Mouse (Mus musculus): Measurements from ENCODE around the gene Cbx7. TPM values are rescaled to one million over a fixed set of nuclear protein-coding genes. Genes with fewer than 3 reads are reported as not detected.
"Not testable (repeated sequence)": the region's sequence is repeated elsewhere in the genome, so short reads cannot be mapped to it uniquely, and the experiment has no call there.

The Cbx7 gene
- total and polyA plus RNA-seq, 3 experiments = 2.9 to 11.1 TPM; not detected in 1

GRCm38 (mm10) chr15:79903963-79904362, 67.0 kb downstream of the Cbx7 start:
- peaks cover 2 to 6% of the 10 kb centered on the region in 2 experiments; a peak in 3 of 4 replicates for H3K36me3 ChIP-seq (ENCODE audit: control insufficient read depth in 1 of 2, insufficient read depth in 2 of 2, low read length in 2 of 2)
- H3K9me3 ChIP-seq (replicated peaks; ENCODE audit: insufficient read depth, low read length) = no peaks in the 10 kb centered on the region
- no peaks in the 10 kb centered on the region for H3K27me3 ChIP-seq (ENCODE audit: control insufficient read depth in 1 of 2, insufficient read depth in 2 of 2, low read length in 2 of 2)
- TF ChIP-seq JUND (IDR thresholded peaks at IDR 0.05; ENCODE audit: low read depth, low read length) (no peak), ZMIZ1 (IDR thresholded peaks at IDR 0.05; ENCODE audit: low read depth, low read length) (no peak), POLR2A (IDR thresholded peaks at IDR 0.05; ENCODE audit: control insufficient read depth in 1 of 2, insufficient read depth in 1 of 2, low read depth in 1 of 2, low read length in 2 of 2, poor library complexity in 1 of 2) (no peak), CTCF (IDR thresholded peaks at IDR 0.05 in 2 of 3, conservative IDR thresholded peaks at IDR 0.05 in 1 of 3; ENCODE audit: control insufficient read depth in 1 of 3, insufficient read depth in 1 of 3, low read depth in 2 of 3, low read length in 3 of 3, poor library complexity in 1 of 3, severe bottlenecking in 1 of 3) (no peak), KAT2A (conservative IDR thresholded peaks at IDR 0.05; ENCODE audit: low read depth, low read length) (no peak), TBP (IDR thresholded peaks at IDR 0.05; ENCODE audit: low read depth, low read length) (no peak), POLR2AphosphoS2 (IDR thresholded peaks at IDR 0.05; ENCODE audit: low read length) (no peak), CHD1 (IDR thresholded peaks at IDR 0.05; ENCODE audit: low read depth, low read length) (no peak), MXI1 (IDR thresholded peaks at IDR 0.05; ENCODE audit: low read depth, low read length) (no peak), SIN3A (IDR thresholded peaks at IDR 0.05; ENCODE audit: low read length) (no peak), ZC3H11A (IDR thresholded peaks at IDR 0.05; ENCODE audit: low read depth, low read length) (no peak), TAL1 (IDR thresholded peaks at IDR 0.05; ENCODE audit: low read length) (no peak), ELF1 (IDR thresholded peaks at IDR 0.05; ENCODE audit: low read depth, low read length) (no peak), RAD21 (IDR thresholded peaks at IDR 0.05; ENCODE audit: low read depth, low read length) (no peak), MYB (IDR thresholded peaks at IDR 0.05; ENCODE audit: low read depth, low read length) (no peak), MAX (IDR thresholded peaks at IDR 0.05; ENCODE audit: low read length) (no peak), POLR2AphosphoS5 (IDR thresholded peaks at IDR 0.05; ENCODE audit: borderline replicate concordance, low read depth, low read length) (no peak), MAZ (IDR thresholded peaks at IDR 0.05; ENCODE audit: low read depth, low read length) (no peak)
- peaks cover 0 to 3% of the 10 kb centered on the region in 2 experiments; a peak in 1 of 4 replicates for H3K4me1 ChIP-seq (ENCODE audit: control insufficient read depth in 1 of 2, insufficient read depth in 2 of 2, low read length in 2 of 2)
- no peak for DNase-seq (ENCODE audit: low read depth, low spot score)
- H3K9ac ChIP-seq (ENCODE audit: control insufficient read depth, low read depth, low read length, poor library complexity, severe bottlenecking) = no peak overlapping the region
- no peaks in the 10 kb centered on the region for H3K79me2 ChIP-seq (ENCODE audit: control insufficient read depth, insufficient read depth, low read length, poor library complexity)
- no peak overlapping the region for H3K27ac ChIP-seq (ENCODE audit: control insufficient read depth, low read depth, low read length)
- no peak overlapping the region for H3K4me3 ChIP-seq (ENCODE audit: control insufficient read depth in 1 of 2, insufficient read depth in 1 of 2, low read depth in 2 of 2, low read length in 2 of 2)

- not testable (repeated sequence) for DNase-seq (ENCODE audit: low read depth, low spot score); H3K4me1 ChIP-seq (ENCODE audit: control insufficient read depth in 1 of 2, insufficient read depth in 2 of 2, low read length in 2 of 2); H3K9ac ChIP-seq (ENCODE audit: control insufficient read depth, low read depth, low read length, poor library complexity, severe bottlenecking); H3K36me3 ChIP-seq (ENCODE audit: control insufficient read depth in 1 of 2, insufficient read depth in 2 of 2, low read length in 2 of 2); H3K27me3 ChIP-seq (ENCODE audit: control insufficient read depth in 1 of 2, insufficient read depth in 2 of 2, low read length in 2 of 2); H3K4me3 ChIP-seq (ENCODE audit: control insufficient read depth in 1 of 2, insufficient read depth in 1 of 2, low read depth in 2 of 2, low read length in 2 of 2); H3K79me2 ChIP-seq (ENCODE audit: control insufficient read depth, insufficient read depth, low read length, poor library complexity); H3K27ac ChIP-seq (ENCODE audit: control insufficient read depth, low read depth, low read length); H3K9me3 ChIP-seq (replicated peaks; ENCODE audit: insufficient read depth, low read length)
Measured at GRCm38 (mm10) chr15:79903081-79903480, 67.8 kb downstream of the Cbx7 start.

Measured in MEL (cell line).